Mouse (Mus musculus): ENCODE results near the gene Tmub1. TPM values are rescaled to one million over a fixed set of nuclear protein-coding genes. Genes with fewer than 3 reads are reported as not detected.
A peak's percentile ranks its signal among the peaks of the same experiment; 100 is the strongest.

The Tmub1 gene
- polyA plus RNA-seq, 1 experiment from 2014 or later: 63.7 TPM

DNA sequence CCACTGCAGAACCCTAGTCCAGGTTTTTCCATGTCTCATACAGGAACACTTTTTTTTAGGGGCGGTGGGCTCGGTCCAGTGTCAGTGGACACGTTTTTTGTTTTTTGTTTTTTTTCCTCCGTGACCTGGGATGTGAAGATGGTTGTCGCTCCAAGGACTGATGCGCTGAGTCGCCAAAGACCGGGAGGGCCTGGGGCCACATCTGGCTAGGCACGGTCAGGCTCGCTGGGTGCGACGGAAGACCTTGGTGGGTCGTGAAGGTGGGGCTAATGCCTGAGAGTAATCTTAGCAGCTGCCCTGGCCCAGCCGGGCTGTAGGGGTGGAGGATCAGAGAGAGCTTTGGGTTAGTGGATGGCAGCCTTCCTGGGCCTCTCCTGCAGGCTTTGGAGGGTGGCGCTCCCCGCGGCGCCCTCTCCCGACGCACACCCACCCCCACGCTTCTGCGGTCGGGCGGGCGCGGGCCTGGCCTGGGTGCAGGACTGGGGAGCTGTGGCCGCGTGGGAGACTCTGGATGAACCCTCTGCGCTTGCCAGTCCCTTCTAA, 5.1 kb upstream of the Tmub1 start:
- Histone ChIP-seq H3K9ac (peak overlapping the region; percentile 88), H3K36me3 (replicated peaks) (no peaks in the 10 kb centered on the region), H3K4me1 (peaks cover 47% of the 10 kb centered on the region), H3K27me3 (replicated peaks) (no peaks in the 10 kb centered on the region), H3K27ac (peak overlapping the region; percentile 90), H3K9me3 (no peaks in the 10 kb centered on the region), H3K4me2 (peak overlapping the region; percentile 82), H3K4me3 (peak overlapping the region; percentile 87)
- ATAC-seq (replicated peaks): peak; percentile 14; the same call in 1 of the 2 replicates
- under 1% methylated on average over 29 of the region's 29 CpGs for WGBS

DNA sequence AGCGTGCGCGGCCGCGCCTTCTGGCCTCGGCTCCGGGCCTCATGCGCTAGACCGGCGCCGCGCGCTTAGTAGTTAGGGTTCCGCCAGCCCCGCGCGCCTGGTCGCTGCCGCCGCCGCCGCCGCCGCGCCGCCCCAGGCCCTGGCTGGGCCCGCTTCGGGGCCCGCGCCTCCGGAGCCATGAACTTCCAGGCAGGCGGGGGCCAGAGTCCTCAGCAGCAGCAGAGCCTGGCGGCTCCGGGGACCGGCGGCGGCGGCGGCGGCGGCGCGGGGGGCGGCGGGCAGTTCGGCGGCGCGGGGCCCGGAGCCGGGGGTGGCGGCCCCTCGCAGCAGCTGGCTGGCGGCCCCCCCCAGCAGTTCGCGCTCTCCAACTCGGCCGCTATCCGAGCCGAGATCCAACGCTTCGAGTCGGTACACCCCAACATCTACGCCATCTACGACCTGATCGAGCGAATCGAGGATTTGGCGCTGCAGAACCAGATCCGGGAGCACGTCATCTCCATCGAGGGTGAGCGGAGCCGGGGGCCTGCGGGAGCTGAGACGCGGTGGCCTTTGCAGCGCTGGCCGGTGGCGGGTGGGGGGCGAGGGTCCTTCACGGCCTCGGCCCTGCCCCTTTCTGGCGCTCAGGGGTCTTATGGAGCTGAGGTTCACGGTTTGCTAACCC, 4.5 kb upstream of the Tmub1 start, which contains the start of gene Agap3:
TSS of gene Agap3 (plus strand) at position 148 of the 661 bp plus-strand sequence.
- peak within 1 kb of the TSS; percentile 87 for H3K4me3 ChIP-seq
- H3K27me3 ChIP-seq (replicated peaks): no peaks in the 10 kb centered on the region
- H3K4me1 ChIP-seq: peaks cover 51% of the 10 kb centered on the region
- H3K9me3 ChIP-seq: no peaks in the 10 kb centered on the region
- peak within 1 kb of the TSS; percentile 90 for H3K27ac ChIP-seq
- H3K4me2 ChIP-seq: peak within 1 kb of the TSS; percentile 82
- peak; percentile 67 for ATAC-seq (replicated peaks)
- under 1% methylated on average over 81 of the region's 85 CpGs for WGBS
- H3K9ac ChIP-seq: peak within 1 kb of the TSS; percentile 88
- no peaks in the 10 kb centered on the region for H3K36me3 ChIP-seq (replicated peaks)

DNA sequence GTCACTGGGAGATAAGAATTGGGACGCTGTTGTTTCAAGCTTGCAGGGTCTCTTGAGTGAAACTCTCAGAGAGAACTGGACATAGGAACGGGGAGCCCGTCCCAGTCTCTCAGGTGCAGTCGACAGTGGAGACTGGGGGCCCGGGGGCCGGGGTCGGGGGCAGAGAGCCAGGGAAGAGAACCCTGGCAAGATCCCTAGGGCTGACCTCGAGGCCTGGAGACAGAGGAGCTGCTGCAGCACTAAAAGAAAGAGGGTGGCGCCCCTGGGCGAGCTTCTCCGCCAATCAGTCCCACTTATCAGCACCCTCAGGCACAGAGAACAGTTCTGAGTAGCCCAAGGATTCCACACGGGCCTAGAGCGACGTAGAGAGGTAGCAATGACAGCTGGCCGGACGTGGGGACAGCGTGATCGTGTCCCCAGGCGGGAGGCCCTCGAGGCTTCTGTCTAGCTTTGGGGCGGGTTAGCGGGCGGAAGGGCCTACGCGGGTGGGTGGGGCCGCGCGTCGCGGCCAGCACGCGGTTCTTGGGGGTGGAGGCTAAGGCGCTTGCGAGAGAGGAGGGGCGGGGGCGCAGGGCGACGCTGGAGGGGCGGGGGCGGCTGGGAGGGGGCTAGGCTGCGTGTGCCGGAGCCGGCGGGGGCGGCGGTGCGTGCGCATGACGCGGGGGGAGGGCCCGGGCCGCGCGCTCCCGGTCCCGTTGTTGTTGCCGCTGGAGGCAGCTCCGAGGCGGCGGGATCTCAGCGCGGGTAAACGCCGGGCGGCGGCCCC, 3.8 kb upstream of the Tmub1 start:
- peaks cover 55% of the 10 kb centered on the region for H3K4me1 ChIP-seq

DNA sequence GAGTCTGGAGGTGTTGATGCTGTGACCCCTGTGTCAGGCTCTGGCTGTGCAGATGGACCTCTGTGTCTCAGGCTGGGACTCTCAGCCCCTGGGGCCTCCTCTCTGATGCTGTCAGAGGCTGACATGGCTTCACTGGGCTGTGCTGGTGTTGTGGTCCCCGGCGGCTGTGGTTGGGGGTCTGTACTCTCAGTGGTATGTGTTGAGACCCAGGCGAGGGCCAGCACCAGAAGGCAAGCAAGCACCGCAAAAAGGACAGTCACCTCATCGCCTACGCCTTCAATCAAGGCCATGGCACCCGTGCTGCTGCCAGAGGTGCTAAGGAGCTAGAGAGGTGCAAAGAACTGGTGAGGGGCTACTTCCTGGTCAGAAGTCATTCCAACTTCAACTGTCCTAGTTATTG, 1.0 kb downstream of the Tmub1 start:
- Histone ChIP-seq H3K4me1 (peaks cover 39% of the 10 kb centered on the region), H3K9ac (no peak overlapping the region), H3K4me2 (peak overlapping the region; percentile 89), H3K4me3 (no peak overlapping the region), H3K27ac (no peak overlapping the region), H3K27me3 (replicated peaks) (no peaks in the 10 kb centered on the region), H3K36me3 (replicated peaks) (0 out of 2 replicates have a peak, but pooled peaks cover 3% of the 10 kb centered on the region), H3K9me3 (no peaks in the 10 kb centered on the region)
- no peak for ATAC-seq (replicated peaks)
- WGBS: 92% methylated on average over 7 of the region's 7 CpGs

More for the DNA sequence above, 3.8 kb upstream of the Tmub1 start:
- Histone ChIP-seq H3K4me3 (peak overlapping the region; percentile 87), H3K9me3 (no peaks in the 10 kb centered on the region), H3K27ac (peak overlapping the region; percentile 90), H3K4me2 (peak overlapping the region; percentile 82), H3K9ac (peak overlapping the region; percentile 88), H3K36me3 (replicated peaks) (no peaks in the 10 kb centered on the region), H3K27me3 (replicated peaks) (no peaks in the 10 kb centered on the region)
- whole genome bisulfite sequencing: 1% methylated on average over 66 of the region's 66 CpGs
- peak; percentile 66 for ATAC-seq (replicated peaks)

DNA sequence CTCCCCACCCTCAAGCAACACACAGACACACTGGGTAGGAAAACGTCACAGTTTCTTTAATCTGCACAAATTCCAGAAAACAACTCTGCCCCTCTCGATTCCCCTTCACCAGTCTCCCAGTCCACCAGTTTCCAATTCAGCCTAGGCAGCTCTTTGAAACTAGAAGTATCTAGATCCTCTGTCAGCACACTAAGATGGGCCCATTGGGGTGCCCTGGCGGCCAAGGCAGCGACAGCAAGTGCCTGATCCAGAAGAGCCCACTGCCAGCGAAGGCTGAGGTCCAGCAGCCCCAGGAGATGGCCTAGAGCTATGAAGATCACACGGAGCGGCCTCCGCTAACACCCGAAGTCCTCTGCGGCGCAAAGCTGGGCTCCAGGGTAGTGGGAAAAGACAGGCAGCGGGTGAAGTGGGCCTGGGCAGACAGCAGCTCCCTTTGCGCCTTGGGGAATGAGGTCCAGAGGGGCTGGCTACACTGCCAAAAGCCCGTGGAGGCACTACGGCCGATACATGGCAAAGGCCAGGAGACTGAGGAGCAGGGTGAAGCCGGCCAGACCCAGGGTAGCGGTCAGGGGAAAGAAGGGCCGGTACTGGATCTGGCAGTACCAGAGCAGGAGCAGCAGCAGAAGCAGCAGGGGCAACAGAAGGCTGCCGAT, 2.1 kb downstream of the Tmub1 start:
- Histone ChIP-seq H3K4me2 (peak overlapping the region; percentile 96), H3K27ac (peak overlapping the region; percentile 88), H3K4me1 (peaks cover 36% of the 10 kb centered on the region), H3K4me3 (peak overlapping the region; percentile 74), H3K36me3 (replicated peaks) (0 out of 2 replicates have a peak, but pooled peaks cover 3% of the 10 kb centered on the region), H3K9ac (peak overlapping the region; percentile 90), H3K27me3 (replicated peaks) (no peaks in the 10 kb centered on the region), H3K9me3 (no peaks in the 10 kb centered on the region)
- 57% methylated on average over 20 of the region's 20 CpGs for WGBS
- 0 out of 2 replicates have a peak, but pooled peaks have one; percentile 0 for ATAC-seq (replicated peaks)

DNA sequence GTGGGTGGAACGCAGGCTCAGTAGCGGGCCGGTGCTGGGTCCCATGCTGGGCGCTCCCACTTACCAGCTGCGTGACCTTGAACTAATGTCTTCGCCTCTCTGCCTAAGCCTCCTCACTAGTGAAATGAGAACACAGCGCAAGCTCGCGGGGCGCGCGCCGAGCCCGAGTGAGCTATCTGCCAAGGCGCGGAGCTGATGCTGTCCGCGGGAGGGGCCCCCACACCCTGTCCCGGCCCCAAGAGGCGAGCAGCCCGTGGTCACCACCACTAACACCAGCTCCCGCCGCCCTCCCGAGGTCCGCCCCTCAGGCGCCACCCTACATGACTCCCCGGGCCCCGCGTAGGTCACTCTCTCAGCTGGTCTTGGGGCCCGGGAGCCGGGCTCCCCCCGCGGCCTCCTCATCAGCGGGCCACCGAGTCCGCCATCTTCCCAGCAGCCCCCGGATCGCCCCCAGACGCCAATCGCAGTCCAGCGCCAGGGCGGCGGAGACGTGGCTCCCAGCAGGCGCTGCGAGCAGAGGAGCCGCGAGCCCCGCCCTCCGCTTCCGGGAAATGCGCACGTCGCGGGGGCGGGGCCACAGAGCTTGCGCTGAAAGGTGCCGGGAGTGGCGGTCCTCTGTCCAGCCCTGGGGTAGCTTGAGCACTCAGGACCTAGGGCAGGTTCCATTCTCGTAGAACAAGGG, 2.8 kb downstream of the Tmub1 start, which contains the start of gene Fastk:
TSS of gene Fastk (minus strand) at position 542 of the 682 bp plus-strand sequence.
- H3K4me3 ChIP-seq: peak within 1 kb of the TSS; percentile 74
- ATAC-seq (replicated peaks): peak; percentile 80
- H3K27me3 ChIP-seq (replicated peaks): no peaks in the 10 kb centered on the region
- peak within 1 kb of the TSS; percentile 88 for H3K27ac ChIP-seq
- H3K4me1 ChIP-seq: peaks cover 36% of the 10 kb centered on the region
- under 1% methylated on average over 60 of the region's 60 CpGs for WGBS
- H3K36me3 ChIP-seq (replicated peaks): 0 out of 2 replicates have a peak, but pooled peaks cover 3% of the 10 kb centered on the region
- peak within 1 kb of the TSS; percentile 90 for H3K9ac ChIP-seq
- H3K4me2 ChIP-seq: peak within 1 kb of the TSS; percentile 96
- no peaks in the 10 kb centered on the region for H3K9me3 ChIP-seq

DNA sequence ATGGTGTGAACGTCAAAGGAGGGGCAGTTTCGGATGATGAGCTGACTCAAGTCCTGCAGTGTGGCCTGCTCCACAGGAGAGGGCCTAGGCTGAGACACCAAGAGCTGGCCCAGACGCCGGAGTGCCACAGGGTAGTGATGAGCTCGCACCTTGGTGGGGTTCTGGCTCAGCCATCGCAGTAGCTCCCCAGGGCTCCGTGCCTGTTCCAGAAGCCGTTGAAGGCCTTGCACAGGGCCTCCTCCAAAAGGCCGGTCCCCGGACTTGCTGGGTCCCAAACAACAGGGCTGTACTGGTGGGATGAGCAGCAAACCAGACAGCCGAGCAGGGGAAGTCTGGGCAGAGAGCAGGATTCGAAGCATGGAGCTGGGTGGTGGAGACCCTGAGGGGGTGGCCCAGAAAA, 3.7 kb downstream of the Tmub1 start:
- WGBS: 85% methylated on average over 12 of the region's 12 CpGs
- Histone ChIP-seq H3K27me3 (replicated peaks) (no peaks in the 10 kb centered on the region), H3K9me3 (no peaks in the 10 kb centered on the region), H3K36me3 (replicated peaks) (0 out of 2 replicates have a peak, but pooled peaks cover 3% of the 10 kb centered on the region), H3K27ac (no peak overlapping the region), H3K4me3 (peak overlapping the region; percentile 74), H3K9ac (peak overlapping the region; percentile 90), H3K4me2 (peak overlapping the region; percentile 96), H3K4me1 (peaks cover 36% of the 10 kb centered on the region)
- ATAC-seq (replicated peaks): no peak

DNA sequence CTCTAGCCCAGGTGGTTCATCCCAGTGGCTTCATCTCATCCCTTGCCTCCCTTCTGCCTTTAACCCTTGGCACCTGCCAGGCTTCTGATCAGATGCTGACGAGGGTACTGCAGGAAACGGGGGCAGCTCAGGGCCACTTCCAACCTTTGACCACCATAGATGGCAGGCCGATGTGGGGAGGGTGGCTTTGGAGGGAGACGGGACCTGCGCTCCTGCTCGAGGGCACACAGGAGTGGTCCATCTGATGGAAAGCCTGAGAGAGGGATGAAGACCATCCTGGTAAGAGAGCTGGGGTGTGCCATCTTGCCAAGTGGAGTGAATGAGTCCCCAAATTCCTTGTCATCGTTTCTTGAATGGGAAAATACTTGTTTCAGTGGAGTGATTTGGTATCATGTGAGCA, 4.5 kb downstream of the Tmub1 start:
- no peak for ATAC-seq (replicated peaks)
- peaks cover 35% of the 10 kb centered on the region for H3K4me1 ChIP-seq
- 91% methylated on average over 7 of the region's 7 CpGs for WGBS
- no peaks in the 10 kb centered on the region for H3K27me3 ChIP-seq (replicated peaks)
- no peak overlapping the region for H3K4me2 ChIP-seq
- 0 out of 2 replicates have a peak, but pooled peaks cover 3% of the 10 kb centered on the region for H3K36me3 ChIP-seq (replicated peaks)
- no peak overlapping the region for H3K9ac ChIP-seq
- no peak overlapping the region for H3K27ac ChIP-seq
- no peak overlapping the region for H3K4me3 ChIP-seq
- no peaks in the 10 kb centered on the region for H3K9me3 ChIP-seq

DNA sequence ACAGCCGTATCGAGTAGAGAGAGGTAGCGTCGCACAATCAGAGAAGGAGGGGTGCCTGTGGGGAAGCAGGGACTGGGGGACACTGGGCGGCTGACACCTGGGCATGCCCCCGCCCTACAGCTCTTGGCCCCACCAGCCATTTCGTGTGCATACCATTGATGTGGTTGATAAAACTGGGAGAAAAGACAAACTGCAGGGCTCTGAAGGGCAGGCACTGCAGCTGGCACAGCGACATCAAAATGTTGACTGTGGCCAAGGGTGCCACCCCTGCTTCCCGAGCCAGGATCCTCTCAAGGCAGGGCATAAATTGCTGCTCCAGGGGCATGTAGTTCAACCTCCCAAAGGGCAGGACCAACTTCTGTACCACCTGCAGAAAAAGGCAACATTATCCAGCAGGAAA, 5.6 kb downstream of the Tmub1 start:
- 85% methylated on average over 9 of the region's 9 CpGs for WGBS
- no peak overlapping the region for H3K4me2 ChIP-seq
- no peaks in the 10 kb centered on the region for H3K9me3 ChIP-seq
- H3K36me3 ChIP-seq (replicated peaks): 0 out of 2 replicates have a peak, but pooled peaks cover 3% of the 10 kb centered on the region
- H3K9ac ChIP-seq: no peak overlapping the region
- no peak overlapping the region for H3K4me3 ChIP-seq
- no peak for ATAC-seq (replicated peaks)
- H3K4me1 ChIP-seq: peaks cover 26% of the 10 kb centered on the region
- H3K27ac ChIP-seq: no peak overlapping the region
- H3K27me3 ChIP-seq (replicated peaks): no peaks in the 10 kb centered on the region

DNA sequence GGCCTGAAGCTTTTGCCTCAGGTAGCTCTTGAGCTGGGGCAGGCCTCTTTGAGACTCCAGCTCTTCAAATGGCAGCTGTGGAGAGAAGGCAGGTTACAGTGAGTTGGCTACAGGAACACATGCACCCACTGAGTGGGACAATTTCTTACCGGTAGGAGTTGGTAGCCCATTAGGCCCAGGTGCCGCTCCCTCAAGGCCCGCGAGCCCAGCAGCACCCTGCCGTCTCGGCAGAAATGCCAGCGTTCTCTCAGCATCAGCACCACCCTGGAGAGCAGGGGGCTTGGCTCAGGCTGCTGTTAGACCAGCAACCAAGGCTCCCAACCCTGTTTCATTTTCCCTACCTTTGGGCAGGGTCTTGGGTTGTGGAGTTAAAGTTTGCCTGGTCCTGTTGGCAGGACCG, 6.5 kb downstream of the Tmub1 start:
- Histone ChIP-seq H3K9ac (no peak overlapping the region), H3K27ac (no peak overlapping the region), H3K4me1 (peaks cover 20% of the 10 kb centered on the region), H3K27me3 (replicated peaks) (no peaks in the 10 kb centered on the region), H3K36me3 (replicated peaks) (0 out of 2 replicates have a peak, but pooled peaks cover 3% of the 10 kb centered on the region), H3K9me3 (no peaks in the 10 kb centered on the region), H3K4me3 (no peak overlapping the region), H3K4me2 (no peak overlapping the region)
- no peak for ATAC-seq (replicated peaks)
- WGBS: 91% methylated on average over 8 of the region's 8 CpGs

DNA sequence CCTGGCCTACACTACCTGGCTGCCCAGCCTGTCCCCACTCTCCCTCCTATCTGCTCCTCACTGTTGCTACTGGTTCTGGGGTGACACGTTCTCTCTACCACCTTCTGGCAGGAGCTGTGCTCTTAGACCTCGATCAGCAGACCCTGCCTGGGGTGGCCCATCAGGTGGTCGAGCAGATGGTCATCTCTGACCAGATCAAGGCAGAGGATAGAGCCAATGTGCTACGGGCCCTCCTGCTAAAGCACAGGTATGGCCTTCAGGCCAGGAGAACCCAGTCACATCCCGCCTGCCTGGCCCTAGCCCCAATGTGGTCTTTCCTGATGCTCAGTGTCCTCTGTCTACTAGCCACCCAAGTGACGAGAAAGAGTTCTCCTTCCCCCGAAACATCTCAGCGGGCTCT, 13.7 kb downstream of the Tmub1 start:
- Histone ChIP-seq H3K4me2 (no peak overlapping the region), H3K27me3 (replicated peaks) (no peaks in the 10 kb centered on the region), H3K9me3 (no peaks in the 10 kb centered on the region), H3K4me3 (no peak overlapping the region), H3K36me3 (replicated peaks) (0 out of 2 replicates have a peak, but pooled peaks cover 12% of the 10 kb centered on the region), H3K4me1 (no peaks in the 10 kb centered on the region), H3K27ac (no peak overlapping the region), H3K9ac (no peak overlapping the region)
- 89% methylated on average over 8 of the region's 8 CpGs for WGBS
- ATAC-seq (replicated peaks): no peak

Data from midbrain, embryonic 15.5 days (tissue).